Mouse (Mus musculus) urinary bladder, postnatal 36 days (tissue): ENCODE measurements around the gene Zfyve27.

Experiments
- DNase-seq, 2 experiments: peaks; one replicate each; pipeline ENCODE4 v3.0.0; 2022; ENCODE audit warnings: low spot score in 2 of 2, mixed read lengths in 1 of 2

The Zfyve27 gene

DNA sequence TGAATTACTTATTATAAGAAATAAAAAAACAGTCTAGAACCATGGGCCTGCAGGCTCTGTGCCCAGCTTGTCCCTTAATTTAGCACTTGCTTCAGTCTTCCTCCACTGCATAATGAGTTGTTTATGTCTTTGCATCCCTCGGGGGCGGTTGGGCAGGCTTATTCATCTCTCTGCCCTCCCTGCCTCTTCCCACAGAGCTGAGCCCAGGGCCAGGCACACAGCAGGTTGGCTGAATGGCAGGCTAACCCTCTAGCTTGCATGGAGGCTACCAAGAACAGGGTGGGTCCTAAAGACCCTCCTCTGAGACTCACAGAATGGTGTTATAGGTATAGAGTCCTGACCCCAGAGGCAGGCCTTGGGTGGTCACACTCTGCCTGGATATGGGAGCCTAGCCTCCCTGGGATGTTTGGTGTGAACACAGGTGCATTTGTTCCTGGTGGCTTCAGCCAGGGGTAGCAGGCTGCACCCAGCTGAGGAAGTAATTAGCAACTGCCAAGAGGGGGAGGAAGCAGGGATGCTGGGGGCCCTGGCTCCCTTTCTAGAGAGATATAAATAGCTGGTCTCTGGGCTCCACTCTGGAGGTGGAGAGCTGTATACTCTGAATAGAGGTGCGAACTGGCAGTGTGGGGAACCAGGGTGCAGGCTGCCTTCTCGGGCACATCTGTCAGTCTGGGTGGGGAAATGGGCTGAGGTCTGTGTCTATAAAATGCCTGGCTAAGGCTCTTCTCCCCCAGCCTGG, 74.0 kb downstream of the Zfyve27 start:
- DNase-seq = no peak

DNA sequence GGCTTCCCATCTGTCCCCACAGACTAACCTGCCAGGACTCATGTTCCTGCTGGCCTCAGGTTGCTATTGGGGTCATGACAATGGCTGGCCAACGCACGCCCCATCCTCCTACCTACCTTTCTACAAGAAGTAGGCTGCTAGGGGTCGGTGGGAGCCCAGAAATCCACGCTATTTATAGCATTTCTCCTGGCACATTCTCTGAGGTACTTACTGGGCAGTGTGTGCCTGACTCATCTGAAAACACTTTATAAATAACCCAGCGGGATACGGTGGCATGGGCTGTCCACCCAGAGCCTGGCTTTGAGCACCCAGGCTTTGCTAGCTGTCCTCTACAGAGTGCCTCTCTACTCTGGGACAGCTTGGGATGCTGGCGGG, 74.6 kb downstream of the Zfyve27 start:
- DNase-seq = no peak

DNA sequence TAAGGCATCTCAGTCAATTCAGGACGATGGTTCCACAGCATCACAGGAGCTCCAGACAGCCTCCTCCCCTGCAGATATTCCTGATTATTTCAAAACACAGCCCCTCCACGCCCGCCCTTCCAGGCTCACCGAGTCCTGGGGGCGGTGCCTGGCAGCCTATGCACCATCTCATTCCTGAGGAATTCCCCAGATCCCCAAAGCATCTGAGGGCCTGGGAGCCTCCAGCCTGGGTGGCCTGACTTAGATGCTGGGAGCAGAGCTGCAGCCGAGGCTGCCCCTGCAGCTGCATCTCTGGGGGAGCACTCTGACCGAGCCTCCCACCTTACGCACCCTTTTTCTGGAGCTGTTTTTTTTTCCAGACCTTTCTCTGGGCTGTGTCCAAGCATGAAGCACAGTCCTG, 77.1 kb downstream of the Zfyve27 start:
- DNase-seq = no peak

DNA sequence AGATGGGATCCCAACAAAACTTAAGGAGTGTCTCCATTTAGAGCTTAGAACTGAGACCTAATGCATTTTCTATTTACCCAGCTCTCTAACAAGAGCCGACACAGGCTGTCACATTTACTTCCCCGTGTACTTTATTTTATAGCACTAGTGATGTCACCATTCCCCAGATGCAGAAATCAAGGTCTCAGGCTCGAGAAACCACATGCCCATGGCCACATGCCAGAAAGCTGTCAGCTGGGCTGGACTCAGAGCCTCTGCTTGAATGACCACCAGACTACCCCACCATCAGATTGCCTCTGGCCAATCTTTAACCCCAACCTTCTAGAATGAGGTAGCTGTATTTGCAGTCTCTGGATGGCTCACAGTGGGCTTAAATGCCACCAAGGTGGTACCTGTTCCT, 79.7 kb downstream of the Zfyve27 start:
- DNase-seq = no peak
